Mouse (Mus musculus) intestine, embryonic 16.5 days (tissue): ENCODE measurements around the gene Pde7b. TPM values are rescaled to one million over a fixed set of nuclear protein-coding genes. Genes with fewer than 3 reads are reported as not detected.

Experiments used
- ATAC-seq: fragments of 200-750 bp; cut with Nextera tagmentation; 2 replicates; pipeline ENCODE4 v1.8.0; 2017; ENCODE audit warnings: moderate TSS enrichment, moderate library complexity
- H3K27ac ChIP-seq: fragments of 300-500 bp; sonication (generic); 2 replicates; pipeline ENCODE4 v1.5.1; 2014; ENCODE audit warnings: mild to moderate bottlenecking, low read length
- H3K27me3 ChIP-seq: fragments of 300-500 bp; sonication (generic); replicated peaks from 2 replicates; pipeline ENCODE4 v1.6.1; 2014; ENCODE audit warnings: low read length, control low read depth, mixed read lengths; ENCODE audit not compliant: control insufficient read depth, insufficient read depth
- H3K36me3 ChIP-seq: fragments of 300-500 bp; sonication (generic); 2 replicates; pipeline ENCODE4 v1.6.1; 2014; ENCODE audit warnings: low read length, control low read depth; ENCODE audit not compliant: control insufficient read depth, insufficient read depth
- H3K4me1 ChIP-seq: fragments of 300-500 bp; sonication (generic); 2 replicates; pipeline ENCODE4 v1.6.1; 2014; ENCODE audit warnings: low read length, control low read depth, mixed read lengths; ENCODE audit not compliant: control insufficient read depth, insufficient read depth
- H3K4me2 ChIP-seq: fragments of 300-500 bp; sonication (generic); 2 replicates; pipeline ENCODE4 v1.6.1; 2014; ENCODE audit warnings: low read depth, low read length, control low read depth
- H3K4me3 ChIP-seq: fragments of 300-500 bp; sonication (generic); 2 replicates; pipeline ENCODE4 v1.5.1; 2014; ENCODE audit warnings: mild to moderate bottlenecking, low read length
- H3K9ac ChIP-seq: fragments of 300-500 bp; sonication (generic); 2 replicates; pipeline ENCODE4 v1.6.1; 2014; ENCODE audit warnings: low read depth, low read length
- H3K9me3 ChIP-seq: fragments of 300-500 bp; sonication (generic); 2 replicates; pipeline ENCODE4 v1.6.1; 2016; ENCODE audit warnings: low read length, control low read depth; ENCODE audit not compliant: control insufficient read depth
- WGBS: fragments of 180-500 bp; shearing (Covaris S2); extraction: QIAGEN DNeasy Blood & Tissue Kit; methylation state at CpG from one replicate; pipeline ENCODE4 v1.1.7; 2014; 5-methylcytosine and 5-hydroxymethylcytosine counted together
- polyA plus RNA-seq: library from polyadenylated mRNA; unstranded; fragments of >200 nt; fragmentation: Nextera tagmentation; extraction: Ambion mirVana; gene quantifications from 2 replicates; pipeline ENCODE4 v1.2.1, GENCODE M21; 2015

Gene Pde7b
- polyA plus RNA-seq, 1 experiment from 2014 or later, result 2.0 TPM

- no peak overlapping the region for H3K4me3 ChIP-seq
- H3K27ac ChIP-seq, result no peak overlapping the region
- H3K9me3 ChIP-seq, result no peaks in the 10 kb centered on the region
- H3K4me1 ChIP-seq, result no peaks in the 10 kb centered on the region; the same call in 1 of the 2 replicates
- no peak overlapping the region for H3K9ac ChIP-seq
- WGBS, result 48% methylated on average over 3 of the region's 3 CpGs
- no peaks in the 10 kb centered on the region for H3K27me3 ChIP-seq
- no peak for ATAC-seq
- no peaks in the 10 kb centered on the region for H3K36me3 ChIP-seq
- H3K4me2 ChIP-seq, result no peak overlapping the region
Observed at GRCm38 (mm10) chr10:20485816-20486215, 239.1 kb downstream of the Pde7b start.

- Histone ChIP-seq H3K4me2 (no peak overlapping the region), H3K36me3 (no peaks in the 10 kb centered on the region), H3K4me3 (no peak overlapping the region), H3K27ac (no peak overlapping the region), H3K9me3 (no peaks in the 10 kb centered on the region), H3K27me3 (no peaks in the 10 kb centered on the region), H3K4me1 (peaks cover 3% of the 10 kb centered on the region; the same call in 1 of the 2 replicates), H3K9ac (no peak overlapping the region)
- ATAC-seq, result no peak
- WGBS, result 60% methylated on average over 8 of the region's 8 CpGs
Observed at GRCm38 (mm10) chr10:20479481-20479880, 245.4 kb downstream of the Pde7b start.

GRCm38 (mm10) chr10:20478456-20478855 lies 246.4 kb downstream of the Pde7b start:
- Histone ChIP-seq H3K4me2 (no peak overlapping the region), H3K27ac (no peak overlapping the region; the same call in 1 of the 2 replicates), H3K36me3 (no peaks in the 10 kb centered on the region), H3K9ac (no peak overlapping the region), H3K4me1 (peaks cover 3% of the 10 kb centered on the region; the same call in 1 of the 2 replicates), H3K9me3 (no peaks in the 10 kb centered on the region), H3K4me3 (no peak overlapping the region), H3K27me3 (no peaks in the 10 kb centered on the region)
- WGBS, result 63% methylated on average over 8 of the region's 8 CpGs
- ATAC-seq, result no peak

- H3K4me2 ChIP-seq, result no peak overlapping the region
- WGBS, result 53% methylated on average over 7 of the region's 7 CpGs
- no peaks in the 10 kb centered on the region for H3K9me3 ChIP-seq
- no peaks in the 10 kb centered on the region for H3K27me3 ChIP-seq
- peaks cover 3% of the 10 kb centered on the region; the same call in 1 of the 2 replicates for H3K4me1 ChIP-seq
- H3K9ac ChIP-seq, result no peak overlapping the region
- H3K36me3 ChIP-seq, result no peaks in the 10 kb centered on the region
- H3K27ac ChIP-seq, result no peak overlapping the region
- no peak for ATAC-seq
- H3K4me3 ChIP-seq, result no peak overlapping the region
Observed at GRCm38 (mm10) chr10:20474831-20475230, 250.0 kb downstream of the Pde7b start.

GRCm38 (mm10) chr10:20474036-20474435 lies 250.8 kb downstream of the Pde7b start:
- 60% methylated on average over 9 of the region's 9 CpGs for WGBS
- H3K4me2 ChIP-seq, result peak overlapping the region; percentile 19; the same call in 1 of the 2 replicates
- peak; percentile 71 for ATAC-seq

GRCm38 (mm10) chr10:20473505-20473904 lies 251.4 kb downstream of the Pde7b start:
- WGBS, result 50% methylated on average over 5 of the region's 5 CpGs
- Histone ChIP-seq H3K4me3 (no peak overlapping the region), H3K9ac (no peak overlapping the region), H3K27ac (0 out of 2 replicates have a peak overlapping the region, but pooled peaks have one; percentile 18), H3K4me1 (no peaks in the 10 kb centered on the region), H3K36me3 (no peaks in the 10 kb centered on the region), H3K9me3 (no peaks in the 10 kb centered on the region), H3K27me3 (no peaks in the 10 kb centered on the region), H3K4me2 (peak overlapping the region; percentile 16; the same call in 1 of the 2 replicates)
- peak; percentile 64 for ATAC-seq

More at GRCm38 (mm10) chr10:20474036-20474435, 250.8 kb downstream of the Pde7b start:
- no peaks in the 10 kb centered on the region for H3K36me3 ChIP-seq
- no peak overlapping the region for H3K9ac ChIP-seq
- peaks cover 3% of the 10 kb centered on the region; the same call in 1 of the 2 replicates for H3K4me1 ChIP-seq
- no peak overlapping the region for H3K4me3 ChIP-seq
- no peaks in the 10 kb centered on the region for H3K27me3 ChIP-seq
- H3K27ac ChIP-seq, result peak overlapping the region; percentile 45; the same call in 1 of the 2 replicates
- no peaks in the 10 kb centered on the region for H3K9me3 ChIP-seq

- 65% methylated on average over 8 of the region's 8 CpGs for WGBS
- H3K9me3 ChIP-seq, result no peaks in the 10 kb centered on the region
- no peak for ATAC-seq
- H3K27ac ChIP-seq, result no peak overlapping the region
- H3K4me1 ChIP-seq, result no peaks in the 10 kb centered on the region
- 0 out of 2 replicates have a peak overlapping the region, but pooled peaks have one; percentile 16 for H3K4me2 ChIP-seq
- peak overlapping the region; percentile 19; the same call in 1 of the 2 replicates for H3K4me3 ChIP-seq
- no peaks in the 10 kb centered on the region for H3K36me3 ChIP-seq
- H3K9ac ChIP-seq, result no peak overlapping the region
- H3K27me3 ChIP-seq, result no peaks in the 10 kb centered on the region
Observed at GRCm38 (mm10) chr10:20472007-20472406, 252.9 kb downstream of the Pde7b start.

GRCm38 (mm10) chr10:20464631-20465030 lies 260.2 kb downstream of the Pde7b start:
- no peaks in the 10 kb centered on the region for H3K9me3 ChIP-seq
- ATAC-seq, result no peak
- H3K4me2 ChIP-seq, result no peak overlapping the region
- WGBS, result 69% methylated on average over 3 of the region's 3 CpGs
- H3K27ac ChIP-seq, result no peak overlapping the region
- no peaks in the 10 kb centered on the region for H3K4me1 ChIP-seq
- H3K36me3 ChIP-seq, result no peaks in the 10 kb centered on the region
- no peaks in the 10 kb centered on the region for H3K27me3 ChIP-seq
- no peak overlapping the region for H3K9ac ChIP-seq
- H3K4me3 ChIP-seq, result no peak overlapping the region

GRCm38 (mm10) chr10:20463941-20464340 lies 260.9 kb downstream of the Pde7b start:
- H3K4me1 ChIP-seq, result no peaks in the 10 kb centered on the region
- ATAC-seq, result no peak
- WGBS, result 89% methylated on average over 1 of the region's 1 CpGs

GRCm38 (mm10) chr10:20462596-20462995 lies 262.3 kb downstream of the Pde7b start:
- H3K9me3 ChIP-seq, result no peaks in the 10 kb centered on the region
- H3K9ac ChIP-seq, result no peak overlapping the region
- H3K27me3 ChIP-seq, result no peaks in the 10 kb centered on the region
- ATAC-seq, result no peak
- H3K27ac ChIP-seq, result no peak overlapping the region
- no peak overlapping the region for H3K4me2 ChIP-seq
- H3K4me1 ChIP-seq, result no peaks in the 10 kb centered on the region
- no peak overlapping the region for H3K4me3 ChIP-seq
- WGBS, result 70% methylated on average over 4 of the region's 4 CpGs
- H3K36me3 ChIP-seq, result no peaks in the 10 kb centered on the region

More at GRCm38 (mm10) chr10:20463941-20464340, 260.9 kb downstream of the Pde7b start:
- Histone ChIP-seq H3K36me3 (no peaks in the 10 kb centered on the region), H3K4me3 (no peak overlapping the region), H3K9me3 (no peaks in the 10 kb centered on the region), H3K9ac (no peak overlapping the region), H3K27ac (no peak overlapping the region), H3K4me2 (no peak overlapping the region), H3K27me3 (no peaks in the 10 kb centered on the region)
